Mouse (Mus musculus): ENCODE data around the gene Acot13. TPM values are rescaled to one million over a fixed set of nuclear protein-coding genes. Genes with fewer than 3 reads are reported as not detected.
A peak's percentile ranks its signal among the peaks of the same experiment; 100 is the strongest.

Acot13 gene
- total and polyA plus RNA-seq, 3 experiments: 59.2 to 134 (median 110) TPM

DNA sequence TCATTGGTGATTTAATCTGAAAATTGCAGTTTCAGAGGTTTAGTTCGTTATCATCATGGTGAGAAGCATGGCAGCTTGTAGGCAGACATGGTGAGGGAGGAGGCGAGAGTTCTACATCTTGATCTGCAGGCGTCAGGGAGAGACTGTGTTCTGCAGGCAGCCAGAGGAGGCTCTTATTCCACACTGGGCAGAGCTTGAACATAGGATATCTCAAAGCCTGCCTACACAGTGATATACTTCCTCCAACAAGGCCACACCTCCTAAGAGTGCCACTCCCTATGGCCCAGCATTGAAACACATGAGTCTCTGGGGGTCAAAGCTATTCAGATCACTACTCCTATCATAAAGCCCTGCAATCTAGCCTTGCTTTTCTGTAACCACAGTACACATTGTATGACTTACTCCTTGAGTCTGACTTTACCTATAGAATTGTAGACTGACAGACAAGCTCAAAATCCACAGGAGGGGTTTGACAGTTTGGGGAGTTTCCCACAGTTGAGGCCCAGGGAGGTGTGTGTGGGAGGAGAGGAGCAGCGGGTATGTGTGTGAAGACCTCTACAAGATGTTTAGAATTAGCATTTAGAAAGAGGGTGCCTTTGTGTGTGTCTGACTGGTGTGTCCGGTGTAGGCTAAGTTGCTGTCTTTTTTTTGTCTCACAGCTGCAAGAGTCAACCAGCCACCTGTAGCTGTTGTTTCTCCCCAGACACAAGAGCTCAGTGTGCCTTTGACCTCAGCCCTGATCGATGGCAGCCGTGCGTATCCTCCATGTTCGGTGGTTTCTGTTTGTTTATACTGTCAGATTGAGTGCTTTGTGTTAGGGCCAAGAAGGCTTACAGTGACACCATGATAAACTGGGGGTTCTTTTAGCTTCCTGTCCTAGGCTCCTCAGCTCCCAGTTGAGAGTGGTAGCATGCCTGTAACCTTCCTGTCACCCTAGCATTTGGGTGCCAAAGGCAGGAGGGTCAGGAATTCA lies 35.4 kb upstream of the Acot13 start:
- Histone ChIP-seq H3K9me3 (replicated peaks) (no peaks in the 10 kb centered on the region), H3K27me3 (ENCODE audit: insufficient read depth, low read length) (peaks cover 26% of the 10 kb centered on the region), H3K4me3 (ENCODE audit: low read depth, low read length) (no peak overlapping the region), H3K36me3 (replicated peaks) (no peaks in the 10 kb centered on the region), H3K4me1 (ENCODE audit: insufficient read depth, low read depth, low read length) (peaks cover 8% of the 10 kb centered on the region)
- DNase-seq (ENCODE audit: low spot score) (no peak), ATAC-seq (ENCODE audit: extremely low read depth, insufficient number of reproducible peaks, low FRiP score, poor library complexity, severe bottlenecking) (no peak)
- TF ChIP-seq POLR2AphosphoS5 (IDR thresholded peaks at IDR 0.05; ENCODE audit: insufficient replicate concordance, low read depth, low read length) (no peak), GATA1 (IDR thresholded peaks at IDR 0.05; ENCODE audit: borderline replicate concordance, low read length) (no peak), CTCF (IDR thresholded peaks at IDR 0.05; ENCODE audit: low read depth, low read length) (no peak), TAL1 (conservative IDR thresholded peaks at IDR 0.05; ENCODE audit: low read depth, low read length) (no peak), GATA2 (IDR thresholded peaks at IDR 0.05; ENCODE audit: borderline replicate concordance, low read depth, low read length) (no peak)

DNA sequence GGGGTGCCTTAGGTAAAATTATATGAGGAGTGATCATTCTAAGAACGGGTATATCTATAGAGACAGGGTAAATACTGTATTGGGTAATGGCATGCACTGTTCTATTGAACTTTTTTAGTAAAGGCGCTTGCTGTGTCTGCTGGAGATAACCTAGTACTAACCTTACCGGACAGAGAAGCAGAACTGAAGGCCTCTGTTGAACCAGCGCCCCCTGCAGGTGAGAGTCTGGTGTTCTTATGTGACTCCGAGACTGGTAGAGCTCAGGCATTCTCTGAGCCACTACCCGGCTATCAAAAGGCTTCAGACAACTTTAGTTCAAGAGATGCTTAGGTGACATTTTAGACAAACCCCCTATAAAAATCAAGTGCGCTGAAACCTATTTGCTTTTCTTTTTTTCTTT lies 31.2 kb upstream of the Acot13 start:
- H3K4me1 ChIP-seq (ENCODE audit: insufficient read depth, low read depth, low read length): peaks cover 11% of the 10 kb centered on the region
- TF ChIP-seq CTCF (IDR thresholded peaks at IDR 0.05; ENCODE audit: low read depth, low read length): no peak
- TF ChIP-seq POLR2AphosphoS5 (IDR thresholded peaks at IDR 0.05; ENCODE audit: insufficient replicate concordance, low read depth, low read length): no peak
- no peak for TF ChIP-seq GATA1 (IDR thresholded peaks at IDR 0.05; ENCODE audit: borderline replicate concordance, low read length)
- TF ChIP-seq GATA2 (IDR thresholded peaks at IDR 0.05; ENCODE audit: borderline replicate concordance, low read depth, low read length): no peak
- TF ChIP-seq TAL1 (conservative IDR thresholded peaks at IDR 0.05; ENCODE audit: low read depth, low read length): no peak
- no peaks in the 10 kb centered on the region for H3K36me3 ChIP-seq (replicated peaks)
- DNase-seq (ENCODE audit: low spot score): peak; percentile 14
- ATAC-seq (ENCODE audit: extremely low read depth, insufficient number of reproducible peaks, low FRiP score, poor library complexity, severe bottlenecking): no peak
- no peaks in the 10 kb centered on the region for H3K9me3 ChIP-seq (replicated peaks)
- peaks cover 37% of the 10 kb centered on the region for H3K27me3 ChIP-seq (ENCODE audit: insufficient read depth, low read length)
- no peak overlapping the region for H3K4me3 ChIP-seq (ENCODE audit: low read depth, low read length)

GRCm38 (mm10) chr13:24862021-24862420 lies 30.7 kb upstream of the Acot13 start:
- peaks cover 10% of the 10 kb centered on the region for H3K4me1 ChIP-seq (ENCODE audit: insufficient read depth, low read depth, low read length)
- DNase-seq (ENCODE audit: low spot score) (no peak), ATAC-seq (ENCODE audit: extremely low read depth, insufficient number of reproducible peaks, low FRiP score, poor library complexity, severe bottlenecking) (no peak)
- no peaks in the 10 kb centered on the region for H3K9me3 ChIP-seq (replicated peaks)
- no peaks in the 10 kb centered on the region for H3K36me3 ChIP-seq (replicated peaks)
- H3K27me3 ChIP-seq (ENCODE audit: insufficient read depth, low read length): peaks cover 41% of the 10 kb centered on the region
- no peak for TF ChIP-seq TAL1 (conservative IDR thresholded peaks at IDR 0.05; ENCODE audit: low read depth, low read length)
- no peak for TF ChIP-seq GATA1 (IDR thresholded peaks at IDR 0.05; ENCODE audit: borderline replicate concordance, low read length)
- no peak for TF ChIP-seq CTCF (IDR thresholded peaks at IDR 0.05; ENCODE audit: low read depth, low read length)
- no peak for TF ChIP-seq GATA2 (IDR thresholded peaks at IDR 0.05; ENCODE audit: borderline replicate concordance, low read depth, low read length)
- no peak for TF ChIP-seq POLR2AphosphoS5 (IDR thresholded peaks at IDR 0.05; ENCODE audit: insufficient replicate concordance, low read depth, low read length)
- no peak overlapping the region for H3K4me3 ChIP-seq (ENCODE audit: low read depth, low read length)

GRCm38 (mm10) chr13:24861084-24861483 lies 29.7 kb upstream of the Acot13 start:
- H3K4me1 ChIP-seq (ENCODE audit: insufficient read depth, low read depth, low read length): peaks cover 3% of the 10 kb centered on the region
- peaks cover 47% of the 10 kb centered on the region for H3K27me3 ChIP-seq (ENCODE audit: insufficient read depth, low read length)
- ATAC-seq (ENCODE audit: extremely low read depth, insufficient number of reproducible peaks, low FRiP score, poor library complexity, severe bottlenecking) (no peak), DNase-seq (ENCODE audit: low spot score) (no peak)
- TF ChIP-seq POLR2AphosphoS5 (IDR thresholded peaks at IDR 0.05; ENCODE audit: insufficient replicate concordance, low read depth, low read length) (no peak), TAL1 (conservative IDR thresholded peaks at IDR 0.05; ENCODE audit: low read depth, low read length) (no peak), GATA1 (IDR thresholded peaks at IDR 0.05; ENCODE audit: borderline replicate concordance, low read length) (no peak), CTCF (IDR thresholded peaks at IDR 0.05; ENCODE audit: low read depth, low read length) (no peak), GATA2 (IDR thresholded peaks at IDR 0.05; ENCODE audit: borderline replicate concordance, low read depth, low read length) (no peak)
- no peak overlapping the region for H3K4me3 ChIP-seq (ENCODE audit: low read depth, low read length)
- no peaks in the 10 kb centered on the region for H3K9me3 ChIP-seq (replicated peaks)
- no peaks in the 10 kb centered on the region for H3K36me3 ChIP-seq (replicated peaks)

- H3K27me3 ChIP-seq (ENCODE audit: insufficient read depth, low read length): peaks cover 44% of the 10 kb centered on the region
- DNase-seq (ENCODE audit: low spot score) (no peak), ATAC-seq (ENCODE audit: extremely low read depth, insufficient number of reproducible peaks, low FRiP score, poor library complexity, severe bottlenecking) (no peak)
- H3K36me3 ChIP-seq (replicated peaks): no peaks in the 10 kb centered on the region
- no peaks in the 10 kb centered on the region for H3K9me3 ChIP-seq (replicated peaks)
- TF ChIP-seq TAL1 (conservative IDR thresholded peaks at IDR 0.05; ENCODE audit: low read depth, low read length): no peak
- no peak for TF ChIP-seq CTCF (IDR thresholded peaks at IDR 0.05; ENCODE audit: low read depth, low read length)
- no peak for TF ChIP-seq GATA1 (IDR thresholded peaks at IDR 0.05; ENCODE audit: borderline replicate concordance, low read length)
- TF ChIP-seq GATA2 (IDR thresholded peaks at IDR 0.05; ENCODE audit: borderline replicate concordance, low read depth, low read length): no peak
- TF ChIP-seq POLR2AphosphoS5 (IDR thresholded peaks at IDR 0.05; ENCODE audit: insufficient replicate concordance, low read depth, low read length): no peak
- H3K4me3 ChIP-seq (ENCODE audit: low read depth, low read length): no peak overlapping the region
- peaks cover 3% of the 10 kb centered on the region for H3K4me1 ChIP-seq (ENCODE audit: insufficient read depth, low read depth, low read length)
These were observed 27.8 kb upstream of the Acot13 start for GRCm38 (mm10) chr13:24859115-24859514.

DNA sequence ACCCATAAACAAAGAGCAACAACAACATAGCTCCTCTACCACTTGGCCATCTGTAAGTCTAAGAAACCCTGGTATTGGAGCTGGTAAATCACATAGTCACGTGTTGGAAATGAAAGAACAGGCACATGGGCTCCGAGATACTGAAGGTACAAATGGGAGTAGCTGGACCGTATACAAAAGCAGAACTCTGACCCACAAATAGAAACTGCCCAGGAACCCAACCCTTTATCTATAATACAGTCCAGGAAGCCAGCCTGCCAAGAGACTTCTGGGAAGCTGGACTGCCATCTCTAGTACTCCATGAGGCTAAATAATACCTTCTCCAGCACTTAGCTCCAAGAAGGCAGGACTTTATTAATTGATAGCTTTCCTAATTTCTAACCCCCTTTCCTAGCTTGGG lies 21.2 kb upstream of the Acot13 start:
- no peaks in the 10 kb centered on the region for H3K9me3 ChIP-seq (replicated peaks)
- no peak for TF ChIP-seq TAL1 (conservative IDR thresholded peaks at IDR 0.05; ENCODE audit: low read depth, low read length)
- no peak for TF ChIP-seq GATA1 (IDR thresholded peaks at IDR 0.05; ENCODE audit: borderline replicate concordance, low read length)
- TF ChIP-seq CTCF (IDR thresholded peaks at IDR 0.05; ENCODE audit: low read depth, low read length): no peak
- H3K36me3 ChIP-seq (replicated peaks): no peaks in the 10 kb centered on the region
- no peaks in the 10 kb centered on the region for H3K4me1 ChIP-seq (ENCODE audit: insufficient read depth, low read depth, low read length)
- peaks cover 39% of the 10 kb centered on the region for H3K27me3 ChIP-seq (ENCODE audit: insufficient read depth, low read length)
- H3K4me3 ChIP-seq (ENCODE audit: low read depth, low read length): no peak overlapping the region
- no peak for DNase-seq (ENCODE audit: low spot score)
- ATAC-seq (ENCODE audit: extremely low read depth, insufficient number of reproducible peaks, low FRiP score, poor library complexity, severe bottlenecking): no peak

Measured in G1E (cell line).